Mouse (Mus musculus): ENCODE measurements around the gene Vwa3b.

The Vwa3b gene

DNA sequence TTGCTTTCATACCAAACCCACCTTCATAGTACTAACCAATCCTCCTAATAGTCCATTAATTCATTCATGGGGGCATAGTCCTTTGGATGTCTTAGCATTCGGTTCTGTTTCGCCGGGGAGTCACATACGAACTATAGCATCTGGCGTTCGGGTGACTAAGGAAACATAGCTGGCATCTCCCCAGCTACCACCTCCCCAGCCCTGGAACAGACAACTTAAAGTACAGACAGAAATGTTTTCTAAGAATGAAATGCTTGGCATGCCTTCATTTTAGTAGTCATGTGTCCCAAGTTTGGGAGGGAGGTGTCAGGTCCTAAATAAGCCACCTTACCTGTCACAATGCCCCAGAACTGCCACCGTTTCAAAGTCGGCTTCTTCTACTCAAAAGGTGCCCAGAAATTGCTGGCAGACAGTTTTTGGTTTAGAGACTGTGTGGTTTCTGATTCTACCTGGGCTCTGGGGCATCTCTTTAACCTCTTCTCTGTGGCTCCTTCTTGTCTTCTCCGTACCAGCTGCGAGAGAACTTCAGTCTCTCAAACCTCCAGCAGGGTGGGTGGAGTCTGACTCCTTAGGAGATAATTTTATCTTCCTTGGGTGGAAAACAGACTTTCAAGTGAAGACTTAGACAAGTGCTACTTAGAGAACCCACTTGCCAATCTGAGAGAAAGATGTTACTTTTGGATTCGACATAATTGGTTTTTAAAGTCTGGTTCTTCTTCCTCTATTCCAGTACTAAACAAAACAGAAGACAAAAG lies 39.4 kb downstream of the Vwa3b start:
- no peak for DNase-seq

GRCm38 (mm10) chr1:37075759-37076158 lies 49.4 kb downstream of the Vwa3b start:
- DNase-seq: no peak

GRCm38 (mm10) chr1:37077266-37077665 lies 50.9 kb downstream of the Vwa3b start:
- DNase-seq: no peak

DNA sequence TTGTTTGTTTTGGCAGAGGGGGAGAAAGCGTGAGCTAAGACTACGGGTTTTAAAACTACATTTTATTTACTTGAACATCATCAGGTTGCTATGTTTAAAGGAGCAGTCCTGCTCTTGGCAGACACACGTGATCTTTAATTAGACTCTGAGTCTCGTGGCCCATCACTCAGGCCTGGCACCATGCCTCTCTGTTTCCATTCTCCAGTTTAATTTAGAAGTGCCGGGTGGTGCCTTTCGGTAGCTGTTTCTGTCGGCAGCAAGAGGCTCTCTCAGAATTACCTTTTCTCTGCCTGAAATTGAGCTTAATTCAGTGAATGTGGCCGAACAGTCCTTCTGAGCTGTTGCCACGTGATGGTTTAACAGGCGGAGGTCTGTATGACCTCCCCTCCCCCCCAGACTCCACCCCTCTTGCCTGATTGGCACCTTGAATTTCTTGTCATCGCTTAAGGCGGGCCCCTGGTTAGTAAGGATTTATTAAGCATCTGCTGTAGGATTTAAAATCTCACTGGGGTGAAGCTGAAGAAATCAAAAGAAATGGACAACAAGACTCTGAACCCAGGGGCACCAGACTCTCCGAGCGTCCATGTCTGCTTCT lies 51.7 kb downstream of the Vwa3b start:
- DNase-seq: no peak

DNA sequence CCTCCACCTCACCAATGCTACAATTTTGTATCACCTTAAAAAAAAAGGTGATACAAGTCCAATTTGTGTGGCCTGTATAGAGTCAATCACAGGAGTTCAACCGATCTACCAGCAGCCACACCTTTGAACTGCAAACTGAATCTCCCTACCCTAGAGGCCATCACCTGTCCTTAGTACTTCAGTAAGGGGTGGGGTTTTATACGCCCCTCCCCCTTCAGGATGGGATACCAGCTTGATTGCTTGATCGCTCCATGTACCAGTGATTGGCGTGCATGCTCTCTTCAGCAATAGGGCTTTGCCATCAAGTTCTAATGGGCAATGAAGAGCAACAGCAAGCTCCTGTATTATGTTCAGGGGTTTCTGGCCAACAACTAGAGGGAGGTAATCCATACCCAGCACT lies 54.0 kb downstream of the Vwa3b start:
- DNase-seq: no peak

DNA sequence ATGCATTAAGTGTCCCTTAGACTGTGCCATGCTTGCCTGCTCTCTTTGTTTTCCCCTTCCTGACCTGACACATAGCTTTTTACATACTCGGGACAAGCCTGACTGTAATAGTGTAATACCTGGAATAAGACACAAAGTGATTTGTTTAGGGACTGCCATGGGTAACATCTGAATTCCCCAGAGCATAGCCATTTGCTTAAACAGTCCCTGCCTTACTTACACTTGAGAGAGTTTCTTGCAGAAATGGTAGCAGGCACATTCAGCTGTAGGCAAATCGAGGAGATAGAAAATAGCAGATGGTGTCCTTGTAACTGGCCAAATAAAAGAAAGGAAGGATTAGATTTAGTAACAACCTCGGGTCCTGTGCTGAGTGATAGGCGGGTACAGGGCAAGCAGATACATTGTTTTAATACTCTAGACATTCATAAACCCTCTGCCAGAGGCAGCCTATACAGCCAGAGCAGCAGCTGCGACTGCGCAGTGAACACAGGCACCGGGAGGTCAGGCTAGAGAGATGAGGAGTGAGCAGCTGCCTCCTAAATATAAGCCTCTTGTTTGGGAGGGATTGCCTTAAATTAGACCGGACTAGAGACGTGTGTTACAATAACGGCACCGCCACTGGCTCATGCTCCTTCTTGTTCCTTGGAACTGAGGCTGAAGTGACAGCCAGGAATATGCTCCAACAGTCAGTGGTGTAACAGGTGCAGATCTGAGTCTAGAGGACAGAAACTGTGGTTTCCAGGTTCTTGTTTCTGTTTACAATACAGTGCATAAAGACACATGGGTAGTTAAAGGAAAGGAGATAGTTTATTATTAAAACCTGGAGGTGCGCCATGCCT lies 55.2 kb downstream of the Vwa3b start:
- DNase-seq: no peak

- no peak for DNase-seq
These were observed 55.7 kb downstream of the Vwa3b start for GRCm38 (mm10) chr1:37082215-37082464.

GRCm38 (mm10) chr1:37084075-37084474 lies 57.7 kb downstream of the Vwa3b start:
- no peak for DNase-seq

DNA sequence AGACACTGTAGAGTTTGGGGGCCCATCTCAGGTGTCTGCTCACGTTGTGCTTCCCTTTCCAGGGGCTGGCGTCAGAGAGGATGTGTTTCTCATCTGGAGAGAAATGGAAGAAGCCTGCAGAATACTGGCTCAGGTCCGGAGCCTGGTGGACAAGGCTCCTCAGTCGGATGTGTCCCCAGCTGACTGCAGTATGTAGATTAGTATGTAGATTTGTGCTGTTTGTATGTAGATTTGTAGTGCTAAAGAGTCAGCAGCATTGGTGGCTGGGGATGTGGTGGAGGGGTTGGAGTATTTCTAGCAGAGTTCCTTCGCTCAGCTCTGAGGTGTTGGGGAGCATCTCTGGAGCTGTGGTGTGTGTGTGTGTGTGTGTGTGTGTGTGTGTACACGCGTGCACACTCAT lies 58.8 kb downstream of the Vwa3b start:
- no peak for DNase-seq

GRCm38 (mm10) chr1:37089191-37089590 lies 62.8 kb downstream of the Vwa3b start:
- no peak for DNase-seq

GRCm38 (mm10) chr1:37097382-37098093 lies 71.1 kb downstream of the Vwa3b start:
- DNase-seq: no peak

- no peak for DNase-seq
These were observed 71.7 kb downstream of the Vwa3b start for GRCm38 (mm10) chr1:37098094-37098555.

DNA sequence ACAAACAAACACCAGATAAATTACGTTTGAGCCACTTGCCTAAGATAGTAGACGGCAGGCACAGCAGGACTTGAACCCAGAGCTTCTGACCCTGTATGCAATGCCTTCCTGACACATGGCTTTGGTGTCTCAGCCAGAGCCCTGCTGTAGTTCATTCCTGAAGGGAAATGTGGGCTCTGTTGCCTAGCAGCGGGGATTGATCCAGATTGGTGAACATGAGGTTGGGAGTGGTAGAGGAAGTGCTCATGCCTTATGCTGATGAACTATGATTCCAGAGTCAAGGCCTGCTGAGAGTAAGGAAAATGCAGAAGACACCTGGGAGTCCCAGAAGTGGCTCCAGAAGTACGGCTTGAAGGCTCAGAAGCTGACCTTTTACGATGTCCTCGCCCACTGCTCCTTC lies 74.0 kb downstream of the Vwa3b start:
- no peak for DNase-seq

DNA sequence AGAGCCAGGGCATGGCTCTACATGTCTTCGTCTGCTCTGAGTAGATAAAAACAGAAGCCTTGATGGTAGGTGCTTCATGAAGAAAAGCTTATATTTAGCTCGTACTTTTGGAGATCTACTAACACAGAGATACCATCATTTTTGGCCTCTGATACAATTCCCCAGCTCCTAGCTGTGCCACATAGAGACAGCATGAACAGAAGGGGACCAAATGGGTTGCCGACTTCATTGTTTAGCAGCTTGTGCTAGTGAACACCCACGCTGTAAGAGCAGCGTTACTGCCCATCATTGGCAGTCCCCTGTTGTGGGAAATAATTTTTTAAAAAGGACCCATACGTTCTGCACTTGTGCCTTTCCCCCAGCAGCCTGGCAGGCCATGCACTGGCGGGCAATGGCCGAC lies 74.6 kb downstream of the Vwa3b start:
- DNase-seq: no peak

GRCm38 (mm10) chr1:37101717-37102116 lies 75.3 kb downstream of the Vwa3b start:
- DNase-seq: no peak

DNA sequence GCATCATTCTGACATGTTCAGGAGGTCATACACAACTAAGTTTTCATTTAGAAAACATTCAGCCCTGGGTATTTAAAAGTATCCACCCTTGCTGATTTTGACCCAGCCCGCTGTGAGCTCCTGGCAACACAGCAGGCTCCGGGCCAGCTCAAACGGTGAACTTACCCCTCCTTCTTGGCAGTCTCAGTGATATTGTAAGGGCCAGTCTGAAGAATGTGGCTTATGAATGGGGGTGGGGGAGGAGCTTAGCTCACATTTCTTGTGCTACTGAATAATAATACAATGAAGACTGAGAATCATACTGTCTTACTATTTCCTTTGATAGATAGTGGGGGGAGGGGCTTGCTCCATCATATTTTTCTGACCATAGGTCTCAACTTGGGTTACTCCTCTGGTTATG lies 78.8 kb downstream of the Vwa3b start:
- no peak for DNase-seq

DNA sequence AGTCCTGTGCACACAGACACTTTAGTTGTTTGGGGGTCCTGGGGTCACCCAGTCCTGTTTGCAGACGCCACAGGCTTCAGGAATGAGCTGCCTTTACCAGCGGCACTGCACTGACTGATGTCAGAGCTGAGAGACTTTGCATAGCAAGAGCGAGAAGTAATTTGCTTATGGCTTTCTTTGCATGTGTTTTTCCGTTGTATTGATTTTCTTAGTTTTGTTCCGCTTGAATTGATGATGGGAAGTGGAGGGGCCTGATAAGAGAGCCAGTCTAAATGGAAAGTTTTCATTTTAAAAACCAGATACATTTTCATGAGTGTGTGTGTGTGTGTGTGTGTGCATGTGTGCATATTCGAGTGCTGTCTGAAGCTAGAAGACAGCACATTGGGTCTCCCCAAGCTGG lies 87.4 kb downstream of the Vwa3b start:
- no peak for DNase-seq

DNA sequence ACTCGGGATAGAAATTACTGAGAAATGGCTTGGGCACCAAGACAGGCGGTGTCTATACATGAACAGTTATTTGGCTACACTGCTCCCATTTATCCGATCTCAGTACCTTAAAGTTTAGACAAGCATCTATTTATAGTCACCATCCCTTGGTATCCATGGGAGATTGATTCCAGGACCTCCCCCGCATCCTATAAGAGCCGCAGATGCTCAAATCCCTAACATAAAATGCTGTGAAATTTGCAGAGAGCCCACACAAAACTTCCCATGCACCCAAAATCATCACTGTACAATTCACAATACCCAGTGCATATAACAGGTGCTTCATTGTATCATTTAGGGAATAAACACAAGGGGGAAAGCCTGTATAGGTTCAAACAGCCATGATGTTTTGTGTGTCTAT lies 89.5 kb downstream of the Vwa3b start:
- DNase-seq: no peak

GRCm38 (mm10) chr1:37116574-37116973 lies 90.2 kb downstream of the Vwa3b start:
- no peak for DNase-seq

DNA sequence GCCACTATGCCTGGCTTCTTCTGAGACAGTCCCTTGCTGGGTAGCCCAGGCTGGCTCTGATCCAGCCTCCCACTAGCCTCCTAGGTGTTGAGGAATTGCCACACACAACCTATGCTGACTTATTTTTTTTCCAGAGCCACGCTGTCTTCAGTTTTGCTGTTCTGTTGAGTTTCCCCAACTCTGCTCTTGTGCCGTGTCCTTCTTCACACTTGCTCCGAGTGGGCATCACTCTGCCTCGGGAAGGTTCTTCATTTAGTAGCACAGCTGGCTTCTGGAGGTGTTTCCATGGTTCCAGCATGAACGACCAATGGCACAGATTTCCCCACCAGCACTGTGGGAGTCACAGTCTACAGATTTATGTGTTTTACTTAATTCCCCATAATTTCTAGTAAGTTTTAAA lies 91.6 kb downstream of the Vwa3b start:
- no peak for DNase-seq

DNA sequence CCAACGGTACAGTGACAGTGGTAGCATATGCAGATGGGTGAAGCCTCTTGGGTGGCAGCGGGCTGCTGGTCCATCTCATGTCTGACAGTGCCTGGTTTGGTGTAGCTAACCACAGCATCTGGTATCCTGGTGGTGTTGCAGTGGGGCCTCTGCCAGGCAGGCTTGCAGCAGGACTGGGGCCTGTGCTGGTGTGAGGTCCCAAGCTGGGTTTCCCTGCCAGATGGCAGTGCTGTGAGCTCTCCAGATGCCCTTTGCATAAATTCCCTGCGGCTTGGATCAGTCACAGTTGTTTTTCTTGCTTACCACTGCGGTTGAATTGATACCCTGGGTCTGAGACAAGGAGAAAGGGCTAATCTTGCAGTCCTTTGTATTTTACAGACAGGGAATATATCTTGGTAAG lies 95.9 kb downstream of the Vwa3b start:
- no peak for DNase-seq

DNA sequence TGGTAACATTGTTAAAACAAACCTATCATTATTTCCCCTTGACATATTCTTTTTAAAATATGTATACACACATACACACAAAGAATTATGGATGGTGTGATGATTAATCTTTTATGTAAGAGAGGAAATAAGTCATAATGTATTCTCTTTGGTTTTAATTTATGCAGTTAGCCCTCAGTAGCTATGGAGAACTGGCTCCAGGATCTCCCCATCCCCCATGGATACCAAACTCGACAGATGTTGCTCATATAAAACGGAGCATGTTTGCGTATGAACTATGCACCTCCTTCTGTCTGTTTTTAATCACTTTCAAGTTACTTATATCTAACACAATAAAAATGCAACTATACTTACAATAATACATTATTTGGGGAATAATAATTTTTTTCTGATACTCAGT lies 96.4 kb downstream of the Vwa3b start:
- DNase-seq: no peak

DNA sequence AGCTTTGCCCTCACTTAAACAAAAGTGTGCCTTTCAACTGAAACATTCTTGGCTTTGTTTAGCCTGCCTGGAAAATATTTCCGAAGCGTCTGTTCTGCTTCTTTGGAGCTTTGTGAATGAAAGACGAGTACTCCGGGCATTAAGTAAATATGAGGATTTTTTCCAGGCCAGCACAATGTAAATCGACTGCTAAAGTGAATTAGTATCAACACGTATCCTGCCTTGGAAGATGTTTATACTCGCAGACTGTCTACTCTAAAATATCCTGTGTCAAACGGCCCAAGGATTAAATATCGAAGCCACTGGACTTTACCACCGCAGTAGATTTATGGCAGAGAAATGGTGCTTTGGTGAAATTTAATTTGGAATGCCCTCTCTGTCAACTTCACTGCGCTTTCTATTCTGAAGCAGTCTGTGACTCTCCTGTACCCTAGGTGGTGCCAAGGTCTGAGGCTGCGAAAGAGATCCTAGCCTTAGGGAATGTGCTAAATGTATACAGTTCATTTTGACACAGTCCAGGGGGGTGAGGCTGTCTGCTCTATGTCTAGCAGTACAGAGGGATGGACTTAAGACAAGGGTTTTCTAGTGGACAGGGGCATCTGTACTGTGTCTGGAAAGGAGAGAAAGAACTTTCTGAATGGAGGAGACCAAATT lies 98.4 kb downstream of the Vwa3b start:
- DNase-seq: no peak

Measured in cerebellum, adult 8-10 months (tissue).